Mouse (Mus musculus) embryonic facial prominence, embryonic 14.5 days (tissue): ENCODE data around the gene Exoc3l. TPM values are rescaled to one million over a fixed set of nuclear protein-coding genes. Genes with fewer than 3 reads are reported as not detected.

Source experiments
- ATAC-seq: fragments of 200-750 bp; cut with Nextera tagmentation; 2 replicates; pipeline ENCODE4 v1.8.0; 2017; ENCODE audit warnings: low read depth, moderate number of reproducible peaks, moderate TSS enrichment
- DNase-seq: peaks from one replicate; pipeline ENCODE4 v3.0.0-alpha.2; 2015; ENCODE audit warnings: low spot score
- H3K27ac ChIP-seq: fragments of 300-500 bp; sonication (generic); replicated peaks from 2 replicates; pipeline ENCODE4 v1.5.1; 2014; ENCODE audit warnings: low read depth, mild to moderate bottlenecking, low read length, moderate library complexity
- H3K27me3 ChIP-seq: fragments of 300-500 bp; sonication (generic); replicated peaks from 2 replicates; pipeline ENCODE4 v1.6.1; 2014; ENCODE audit warnings: low read length; ENCODE audit not compliant: control insufficient read depth, insufficient read depth
- H3K36me3 ChIP-seq: fragments of 300-500 bp; sonication (generic); 2 replicates; pipeline ENCODE4 v1.6.1; 2014; ENCODE audit warnings: low read length, mixed read lengths; ENCODE audit not compliant: control insufficient read depth, insufficient read depth
- H3K4me1 ChIP-seq: fragments of 300-500 bp; sonication (generic); 2 replicates; pipeline ENCODE4 v1.6.1; 2014; ENCODE audit warnings: antibody characterized with exemption, low read length; ENCODE audit not compliant: control insufficient read depth, insufficient read depth
- H3K4me2 ChIP-seq: fragments of 300-500 bp; sonication (generic); 2 replicates; pipeline ENCODE4 v1.6.1; 2014; ENCODE audit warnings: low read depth, mild to moderate bottlenecking, low read length, moderate library complexity, mixed read lengths
- H3K4me3 ChIP-seq: fragments of 300-500 bp; sonication (generic); 2 replicates; pipeline ENCODE4 v1.5.1; 2014; ENCODE audit warnings: low read depth, mild to moderate bottlenecking, low read length
- H3K9ac ChIP-seq: fragments of 300-500 bp; sonication (generic); 2 replicates; pipeline ENCODE4 v1.6.1; 2014; ENCODE audit warnings: low read depth, mild to moderate bottlenecking, low read length, moderate library complexity, mixed read lengths
- H3K9me3 ChIP-seq: fragments of 300-500 bp; sonication (generic); 2 replicates; pipeline ENCODE4 v1.6.1; 2016; ENCODE audit warnings: low read length; ENCODE audit not compliant: control insufficient read depth
- WGBS: fragments of 180-500 bp; shearing (Covaris S2); extraction: QIAGEN DNeasy Blood & Tissue Kit; methylation state at CpG from one replicate; pipeline ENCODE4 v1.1.7; 2014; 5-methylcytosine and 5-hydroxymethylcytosine counted together
- polyA plus RNA-seq: library from polyadenylated mRNA; unstranded; fragments of >200 nt; fragmentation: Nextera tagmentation; extraction: Ambion mirVana; gene quantifications from 2 replicates; pipeline ENCODE4 v1.2.1, GENCODE M21; 2014

Gene Exoc3l
- polyA plus RNA-seq, 1 experiment from 2014 or later, result 7.7 TPM

DNA sequence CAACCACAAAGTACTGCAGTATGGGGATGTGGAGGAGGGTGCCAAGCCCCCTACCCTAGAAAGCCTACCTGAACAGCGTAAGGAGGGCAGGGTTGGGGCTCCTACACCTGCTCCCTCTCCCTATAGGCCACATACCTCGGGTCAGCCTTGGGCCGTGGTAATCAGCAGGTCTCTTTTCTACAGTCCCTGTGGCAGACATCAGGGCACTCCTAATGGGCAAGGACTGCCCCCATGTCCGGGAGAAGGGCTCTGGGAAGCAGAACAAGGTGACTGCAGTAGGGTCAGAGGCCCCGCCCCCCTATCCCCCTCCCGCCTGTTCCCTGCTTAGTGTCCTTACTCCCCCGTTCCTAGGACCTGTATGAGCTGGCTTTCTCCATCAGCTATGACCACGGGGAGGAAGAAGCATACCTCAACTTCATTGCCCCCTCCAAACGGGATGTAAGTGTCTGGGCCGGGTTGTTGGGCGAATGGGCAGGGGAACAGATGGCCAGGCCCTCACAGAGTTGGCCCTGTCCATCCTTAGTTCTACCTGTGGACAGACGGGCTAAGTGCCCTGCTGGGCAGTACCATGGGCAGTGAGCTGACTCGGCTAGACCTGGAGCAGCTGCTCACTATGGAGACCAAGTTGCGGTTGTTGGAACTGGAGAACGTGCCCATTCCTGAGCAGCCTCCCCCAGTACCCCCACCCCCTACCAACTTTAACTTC is 13.4 kb upstream of the Exoc3l start:
- H3K4me3 ChIP-seq, result no peak overlapping the region
- H3K4me2 ChIP-seq, result no peak overlapping the region
- peaks cover 70% of the 10 kb centered on the region for H3K36me3 ChIP-seq
- H3K27me3 ChIP-seq, result no peaks in the 10 kb centered on the region
- ATAC-seq, result no peak
- no peak overlapping the region for H3K9ac ChIP-seq
- no peak overlapping the region for H3K27ac ChIP-seq
- peaks cover 11% of the 10 kb centered on the region for H3K4me1 ChIP-seq
- 78% methylated on average over 15 of the region's 15 CpGs for WGBS
- DNase-seq, result no peak
- H3K9me3 ChIP-seq, result no peaks in the 10 kb centered on the region

DNA sequence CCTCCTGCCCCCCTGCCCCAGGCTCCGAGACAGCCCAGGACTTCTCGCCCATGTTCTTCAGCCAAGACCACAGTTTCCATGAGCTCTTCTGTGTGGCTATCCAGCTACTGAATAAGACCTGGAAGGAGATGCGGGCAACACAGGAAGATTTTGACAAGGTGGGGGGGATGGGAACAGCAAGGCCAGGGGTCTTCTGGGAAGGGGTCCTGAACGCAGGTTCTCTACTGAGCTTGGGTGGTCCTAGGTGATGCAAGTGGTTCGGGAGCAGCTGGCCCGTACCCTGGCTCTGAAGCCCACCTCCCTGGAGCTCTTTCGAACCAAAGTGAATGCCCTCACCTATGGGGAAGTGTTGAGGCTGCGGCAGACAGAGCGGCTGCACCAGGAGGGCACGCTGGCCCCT is 12.5 kb upstream of the Exoc3l start:
- no peaks in the 10 kb centered on the region for H3K9me3 ChIP-seq
- DNase-seq (no peak), ATAC-seq (no peak)
- no peaks in the 10 kb centered on the region for H3K27me3 ChIP-seq
- H3K4me1 ChIP-seq, result peaks cover 11% of the 10 kb centered on the region
- H3K36me3 ChIP-seq, result peaks cover 71% of the 10 kb centered on the region
- no peak overlapping the region for H3K4me3 ChIP-seq
- no peak overlapping the region for H3K4me2 ChIP-seq
- WGBS, result 91% methylated on average over 10 of the region's 10 CpGs
- no peak overlapping the region for H3K9ac ChIP-seq
- no peak overlapping the region for H3K27ac ChIP-seq

DNA sequence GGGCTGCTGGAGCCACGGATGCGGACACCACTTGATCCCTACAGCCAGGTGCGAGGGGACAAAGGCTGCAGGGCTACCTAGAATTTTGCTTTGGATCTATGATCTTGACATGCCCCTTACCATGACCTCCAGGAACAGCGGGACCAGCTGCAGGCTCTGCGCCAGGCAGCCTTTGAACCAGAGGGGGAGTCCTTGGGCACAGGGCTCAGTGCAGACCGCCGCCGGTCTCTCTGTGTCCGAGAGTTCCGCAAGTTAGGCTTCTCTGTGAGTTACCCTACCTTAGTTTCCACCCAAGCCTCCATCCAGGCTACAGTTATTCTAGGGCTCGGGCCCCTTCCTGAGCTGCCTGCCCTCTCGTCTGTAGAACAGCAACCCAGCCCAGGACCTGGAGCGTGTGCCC is 11.8 kb upstream of the Exoc3l start:
- WGBS, result 90% methylated on average over 13 of the region's 13 CpGs
- ATAC-seq, result no peak

DNA sequence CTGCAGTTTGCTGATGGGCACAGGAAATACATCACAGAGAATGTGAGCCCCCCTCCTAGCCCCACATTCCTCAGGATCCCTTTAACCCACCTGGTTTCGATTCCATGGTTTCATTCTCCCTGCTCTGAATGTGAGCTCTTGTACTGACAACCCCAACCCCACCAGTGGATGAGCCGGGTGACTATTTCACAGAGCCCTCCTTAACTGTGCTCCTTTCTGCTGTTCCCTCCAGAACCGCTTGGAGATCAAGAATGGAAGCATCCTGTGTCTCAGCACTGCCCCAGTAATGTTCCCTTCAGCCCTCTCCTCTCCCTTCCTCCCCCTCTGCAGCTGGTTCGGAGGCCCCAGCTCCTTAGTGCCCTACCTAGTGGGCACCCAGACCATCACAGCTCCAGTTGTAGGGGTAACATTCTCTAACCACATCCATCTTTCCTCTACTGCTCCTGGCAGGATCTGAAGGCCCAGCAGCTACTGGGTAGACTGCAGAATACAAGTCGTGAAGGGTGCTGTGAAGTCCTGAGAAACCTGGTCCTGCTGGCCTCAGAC is 10.3 kb upstream of the Exoc3l start:
- Histone ChIP-seq H3K9me3 (no peaks in the 10 kb centered on the region), H3K36me3 (peaks cover 70% of the 10 kb centered on the region), H3K27me3 (no peaks in the 10 kb centered on the region), H3K9ac (peak overlapping the region; percentile 61), H3K4me2 (peak overlapping the region; percentile 80), H3K4me3 (peak overlapping the region; percentile 41), H3K27ac (peak overlapping the region; percentile 82), H3K4me1 (peaks cover 11% of the 10 kb centered on the region)
- ATAC-seq, result peak; percentile 23
- 27% methylated on average over 5 of the region's 5 CpGs for WGBS
- DNase-seq, result no peak

More for the DNA sequence above, 11.8 kb upstream of the Exoc3l start:
- Histone ChIP-seq H3K9me3 (no peaks in the 10 kb centered on the region), H3K36me3 (peaks cover 70% of the 10 kb centered on the region), H3K27me3 (no peaks in the 10 kb centered on the region), H3K4me2 (no peak overlapping the region), H3K9ac (no peak overlapping the region), H3K4me1 (peaks cover 11% of the 10 kb centered on the region), H3K4me3 (no peak overlapping the region), H3K27ac (no peak overlapping the region)
- DNase-seq, result no peak

DNA sequence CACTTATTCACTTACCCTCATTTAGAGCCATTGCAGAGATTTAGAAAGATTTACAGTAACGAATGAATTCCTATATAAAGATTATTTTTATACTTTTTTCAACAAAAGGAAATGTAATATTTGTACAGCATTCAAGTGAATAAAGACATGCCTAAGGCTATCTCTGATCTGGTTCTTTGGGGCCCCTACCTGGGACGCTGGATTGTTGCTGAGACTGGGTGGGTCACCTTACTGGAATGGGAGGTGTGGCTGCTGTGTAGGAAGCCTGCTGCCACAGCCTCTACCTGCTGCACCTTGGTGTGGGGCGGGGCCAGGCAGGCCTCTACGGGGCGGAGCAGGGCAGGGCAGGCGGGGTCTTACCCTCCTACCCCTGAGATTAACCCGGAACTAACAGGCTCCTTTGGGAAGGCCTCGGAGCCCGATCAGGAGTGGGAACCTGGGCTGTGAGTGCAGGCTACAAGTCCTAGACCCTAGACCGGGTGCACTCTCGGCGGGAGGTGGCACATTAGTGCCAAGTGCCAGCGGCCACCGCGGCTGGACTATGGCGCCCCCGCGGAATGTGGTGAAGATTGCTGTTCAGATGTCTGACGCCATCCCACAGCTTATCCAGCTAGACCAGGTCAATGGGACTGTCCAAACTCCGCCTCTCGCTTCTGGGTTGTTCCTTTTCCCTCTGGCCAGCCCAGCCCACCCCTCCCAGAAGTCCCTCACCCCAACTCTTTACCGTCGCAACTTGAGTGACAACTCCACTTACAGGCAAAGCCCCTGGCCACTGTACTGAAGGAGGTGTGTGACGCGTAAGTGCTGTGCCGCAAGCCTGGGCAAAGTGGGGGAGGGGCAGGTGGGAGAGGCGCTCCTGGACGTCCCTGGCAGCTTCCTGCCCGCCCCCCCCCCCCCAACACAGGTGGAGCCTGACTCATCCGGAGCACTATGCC is 9.6 kb upstream of the Exoc3l start, which contains the start of gene Elmo3:
Gene Elmo3, plus strand, starts transcription at position 391 of the 935 bp plus-strand sequence.
- H3K27ac ChIP-seq, result peak within 1 kb of the TSS; percentile 82
- WGBS, result 4% methylated on average over 25 of the region's 30 CpGs
- H3K4me1 ChIP-seq, result peaks cover 11% of the 10 kb centered on the region
- peak within 1 kb of the TSS; percentile 41 for H3K4me3 ChIP-seq
- peak within 1 kb of the TSS; percentile 80 for H3K4me2 ChIP-seq
- H3K36me3 ChIP-seq, result peaks cover 70% of the 10 kb centered on the region
- DNase-seq (peak; percentile 85), ATAC-seq (peak; percentile 90)
- H3K27me3 ChIP-seq, result no peaks in the 10 kb centered on the region
- peak within 1 kb of the TSS; percentile 61 for H3K9ac ChIP-seq
- no peaks in the 10 kb centered on the region for H3K9me3 ChIP-seq

DNA sequence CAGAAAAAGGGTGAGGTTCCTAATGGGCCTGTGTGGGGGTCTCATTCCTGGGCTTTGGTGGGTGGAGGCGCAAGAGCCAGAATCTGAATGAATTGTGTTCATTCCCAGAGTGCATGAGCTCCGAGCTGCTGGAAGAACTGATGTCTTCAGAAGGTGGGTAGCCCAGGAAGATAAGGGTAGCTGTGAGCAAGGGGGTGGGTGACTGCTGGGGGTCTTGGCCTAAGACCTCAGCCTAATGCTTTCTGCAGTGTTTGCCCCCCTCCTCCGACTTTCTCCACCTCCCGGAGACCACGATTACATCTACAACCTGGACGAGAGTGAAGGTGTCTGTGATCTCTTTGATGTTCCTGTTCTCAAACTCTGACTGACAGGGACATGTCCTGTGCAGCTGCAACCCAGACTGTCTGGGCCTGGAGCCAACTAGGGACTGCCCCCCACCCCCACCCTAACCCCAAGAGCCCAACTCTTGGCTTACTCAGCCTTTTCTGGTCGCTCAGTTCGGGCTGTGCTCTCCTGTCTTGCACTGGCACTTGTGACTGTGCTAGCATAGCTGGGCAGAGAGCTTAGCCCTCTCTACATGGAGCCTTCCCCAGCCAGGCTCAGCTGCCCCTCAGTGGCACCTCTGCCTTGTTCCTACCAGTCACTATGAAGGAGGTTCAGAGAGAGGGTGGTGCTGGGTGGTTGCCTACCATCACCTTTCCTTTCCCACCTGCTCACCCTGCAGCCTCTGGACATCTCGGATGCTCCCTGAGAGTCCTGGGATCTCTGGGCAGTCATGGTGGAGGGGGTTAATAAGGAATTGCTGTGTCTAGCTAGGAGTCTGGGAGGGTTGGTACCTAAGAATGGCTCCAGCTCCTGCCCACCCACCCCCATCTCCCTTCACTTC is 8.7 kb upstream of the Exoc3l start:
- H3K4me2 ChIP-seq, result peak overlapping the region; percentile 80; the same call in 1 of the 2 replicates
- peak; percentile 5; the same call in 1 of the 2 replicates for ATAC-seq
- no peak overlapping the region for H3K9ac ChIP-seq
- H3K4me1 ChIP-seq, result peaks cover 11% of the 10 kb centered on the region
- no peaks in the 10 kb centered on the region for H3K27me3 ChIP-seq
- H3K9me3 ChIP-seq, result no peaks in the 10 kb centered on the region
- WGBS, result 57% methylated on average over 9 of the region's 9 CpGs
- H3K27ac ChIP-seq, result peak overlapping the region; percentile 82
- DNase-seq, result peak; percentile 56
- no peak overlapping the region for H3K4me3 ChIP-seq
- H3K36me3 ChIP-seq, result peaks cover 70% of the 10 kb centered on the region

DNA sequence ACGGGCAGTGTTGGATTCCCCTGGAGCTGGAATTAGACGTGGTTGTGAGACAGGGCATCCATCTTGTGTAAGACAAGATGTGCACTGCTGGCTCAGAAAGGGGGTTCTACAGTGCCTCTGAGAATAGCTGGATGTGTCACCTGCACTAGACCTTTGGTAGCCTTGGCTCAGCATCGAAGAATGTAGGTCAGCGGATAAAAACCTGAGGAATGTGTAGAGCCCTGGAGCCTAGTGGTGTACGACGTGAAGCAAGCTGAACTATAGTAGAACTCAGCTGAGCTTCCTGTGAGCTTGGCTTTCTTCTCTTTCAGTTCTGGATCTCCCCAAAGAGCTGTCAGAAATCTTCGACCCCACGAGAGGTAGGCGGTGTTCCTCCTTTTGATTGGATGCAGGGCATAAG is 8.0 kb upstream of the Exoc3l start:
- no peak overlapping the region for H3K4me3 ChIP-seq
- H3K27ac ChIP-seq, result no peak overlapping the region
- no peak for ATAC-seq
- peaks cover 70% of the 10 kb centered on the region for H3K36me3 ChIP-seq
- 72% methylated on average over 9 of the region's 9 CpGs for WGBS
- DNase-seq, result no peak
- H3K27me3 ChIP-seq, result no peaks in the 10 kb centered on the region
- H3K4me1 ChIP-seq, result peaks cover 13% of the 10 kb centered on the region
- no peak overlapping the region for H3K9ac ChIP-seq
- no peaks in the 10 kb centered on the region for H3K9me3 ChIP-seq
- H3K4me2 ChIP-seq, result no peak overlapping the region

DNA sequence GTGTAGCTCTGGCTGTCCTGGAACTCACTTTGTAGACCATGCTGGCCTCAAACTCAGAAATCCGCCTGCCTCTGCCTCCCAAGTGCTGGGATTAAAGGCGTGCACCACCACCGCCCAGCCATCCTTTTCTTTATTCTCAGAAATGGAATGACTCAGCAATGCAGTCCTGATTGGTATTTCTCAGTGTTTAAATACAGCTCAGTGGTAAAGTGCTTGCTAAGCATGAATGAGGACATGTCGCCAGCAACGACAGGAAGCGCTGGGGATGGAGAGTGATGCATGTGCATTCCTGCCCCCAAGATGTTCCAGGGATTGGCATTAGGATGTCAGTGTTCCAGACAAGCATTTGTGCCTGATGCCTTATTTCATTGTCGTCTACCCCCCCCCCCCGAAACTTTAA is 7.5 kb upstream of the Exoc3l start:
- no peak for ATAC-seq
- H3K36me3 ChIP-seq, result peaks cover 69% of the 10 kb centered on the region

More for the DNA sequence above, 7.5 kb upstream of the Exoc3l start:
- WGBS, result 84% methylated on average over 8 of the region's 8 CpGs
- H3K9me3 ChIP-seq, result no peaks in the 10 kb centered on the region
- H3K4me2 ChIP-seq, result no peak overlapping the region
- H3K9ac ChIP-seq, result no peak overlapping the region
- no peak overlapping the region for H3K4me3 ChIP-seq
- no peak for DNase-seq
- H3K4me1 ChIP-seq, result peaks cover 18% of the 10 kb centered on the region
- no peak overlapping the region for H3K27ac ChIP-seq
- no peaks in the 10 kb centered on the region for H3K27me3 ChIP-seq
